Mouse (Mus musculus): ENCODE results near the gene Ifna5. TPM values are rescaled to one million over a fixed set of nuclear protein-coding genes. Genes with fewer than 3 reads are reported as not detected.

Ifna5 gene
- polyA plus RNA-seq, 1 experiment from 2014 or later = not detected

- Histone ChIP-seq H3K4me2 (ENCODE audit: low read length) (no peak overlapping the region), H3K27ac (replicated peaks in 1 of 2; ENCODE audit: control insufficient read depth in 1 of 2, insufficient read depth in 1 of 2, low read depth in 2 of 2, low read length in 2 of 2) (no peak overlapping the region), H3K36me3 (ENCODE audit: control insufficient read depth, insufficient read depth, low read length) (no peaks in the 10 kb centered on the region), H3K9ac (ENCODE audit: low read length) (no peak overlapping the region), H3K27me3 (ENCODE audit: control insufficient read depth, insufficient read depth, low read length) (peaks cover 17% of the 10 kb centered on the region), H3K9me3 (ENCODE audit: control insufficient read depth, low read length) (no peaks in the 10 kb centered on the region), H3K4me3 (ENCODE audit: control insufficient read depth in 1 of 2, insufficient read depth in 1 of 2, low read depth in 1 of 2, low read length in 2 of 2) (no peak overlapping the region), H3K4me1 (ENCODE audit: control insufficient read depth in 2 of 2, insufficient read depth in 2 of 2, low read length in 2 of 2) (no peaks in the 10 kb centered on the region; a peak in 1 of 4 replicates)
- no peak for ATAC-seq (ENCODE audit: insufficient number of reproducible peaks, insufficient read depth, low FRiP score, low read depth)
- 44% methylated on average over 6 of the region's 6 CpGs for WGBS
Observed at GRCm38 (mm10) chr4:88865011-88865569, 29.8 kb downstream of the Ifna5 start.

- H3K27ac ChIP-seq (replicated peaks in 1 of 2; ENCODE audit: control insufficient read depth in 1 of 2, insufficient read depth in 1 of 2, low read depth in 2 of 2, low read length in 2 of 2) = no peak overlapping the region
- ATAC-seq (ENCODE audit: insufficient number of reproducible peaks, insufficient read depth, low FRiP score, low read depth) = peak; percentile 13; the same call in 1 of the 2 replicates
- H3K4me3 ChIP-seq (ENCODE audit: control insufficient read depth in 1 of 2, insufficient read depth in 1 of 2, low read depth in 1 of 2, low read length in 2 of 2) = peak overlapping the region; percentile 55 to 57
- peak overlapping the region; percentile 72 for H3K9ac ChIP-seq (ENCODE audit: low read length)
- peaks cover 17% of the 10 kb centered on the region for H3K27me3 ChIP-seq (ENCODE audit: control insufficient read depth, insufficient read depth, low read length)
- no peaks in the 10 kb centered on the region; a peak in 1 of 4 replicates for H3K4me1 ChIP-seq (ENCODE audit: control insufficient read depth in 2 of 2, insufficient read depth in 2 of 2, low read length in 2 of 2)
- H3K9me3 ChIP-seq (ENCODE audit: control insufficient read depth, low read length) = no peaks in the 10 kb centered on the region
- H3K36me3 ChIP-seq (ENCODE audit: control insufficient read depth, insufficient read depth, low read length) = no peaks in the 10 kb centered on the region
- peak overlapping the region; percentile 93 for H3K4me2 ChIP-seq (ENCODE audit: low read length)
- WGBS = under 1% methylated on average over 8 of the region's 8 CpGs
Observed at GRCm38 (mm10) chr4:88867366-88867925, 32.1 kb downstream of the Ifna5 start.

- H3K4me2 ChIP-seq (ENCODE audit: low read length) = peak overlapping the region; percentile 93
- peak overlapping the region; percentile 72 for H3K9ac ChIP-seq (ENCODE audit: low read length)
- H3K27me3 ChIP-seq (ENCODE audit: control insufficient read depth, insufficient read depth, low read length) = peaks cover 11% of the 10 kb centered on the region
- H3K36me3 ChIP-seq (ENCODE audit: control insufficient read depth, insufficient read depth, low read length) = no peaks in the 10 kb centered on the region
- H3K9me3 ChIP-seq (ENCODE audit: control insufficient read depth, low read length) = no peaks in the 10 kb centered on the region
- peak overlapping the region; percentile 55 to 57 for H3K4me3 ChIP-seq (ENCODE audit: control insufficient read depth in 1 of 2, insufficient read depth in 1 of 2, low read depth in 1 of 2, low read length in 2 of 2)
- ATAC-seq (ENCODE audit: insufficient number of reproducible peaks, insufficient read depth, low FRiP score, low read depth) = peak; percentile 61
- no peaks in the 10 kb centered on the region; a peak in 1 of 4 replicates for H3K4me1 ChIP-seq (ENCODE audit: control insufficient read depth in 2 of 2, insufficient read depth in 2 of 2, low read length in 2 of 2)
- H3K27ac ChIP-seq (replicated peaks in 1 of 2; ENCODE audit: control insufficient read depth in 1 of 2, insufficient read depth in 1 of 2, low read depth in 2 of 2, low read length in 2 of 2) = peak overlapping the region; percentile 25 to 29; a peak in 1 of 4 replicates
- WGBS = 8% methylated on average over 30 of the region's 31 CpGs
Observed at GRCm38 (mm10) chr4:88867926-88868911, 32.9 kb downstream of the Ifna5 start.

- WGBS = 0% methylated on average over 2 of the region's 2 CpGs
- no peaks in the 10 kb centered on the region; a peak in 1 of 4 replicates for H3K4me1 ChIP-seq (ENCODE audit: control insufficient read depth in 2 of 2, insufficient read depth in 2 of 2, low read length in 2 of 2)
- H3K36me3 ChIP-seq (ENCODE audit: control insufficient read depth, insufficient read depth, low read length) = no peaks in the 10 kb centered on the region
- no peak overlapping the region for H3K27ac ChIP-seq (replicated peaks in 1 of 2; ENCODE audit: control insufficient read depth in 1 of 2, insufficient read depth in 1 of 2, low read depth in 2 of 2, low read length in 2 of 2)
- H3K9ac ChIP-seq (ENCODE audit: low read length) = no peak overlapping the region
- ATAC-seq (ENCODE audit: insufficient number of reproducible peaks, insufficient read depth, low FRiP score, low read depth) = no peak
- no peaks in the 10 kb centered on the region for H3K9me3 ChIP-seq (ENCODE audit: control insufficient read depth, low read length)
- no peaks in the 10 kb centered on the region for H3K27me3 ChIP-seq (ENCODE audit: control insufficient read depth, insufficient read depth, low read length)
- no peak overlapping the region for H3K4me3 ChIP-seq (ENCODE audit: control insufficient read depth in 1 of 2, insufficient read depth in 1 of 2, low read depth in 1 of 2, low read length in 2 of 2)
- H3K4me2 ChIP-seq (ENCODE audit: low read length) = no peak overlapping the region
Observed at GRCm38 (mm10) chr4:88872691-88873090, 37.4 kb downstream of the Ifna5 start.

GRCm38 (mm10) chr4:88875435-88876095, 40.2 kb downstream of the Ifna5 start:
- Histone ChIP-seq H3K4me1 (ENCODE audit: control insufficient read depth in 2 of 2, insufficient read depth in 2 of 2, low read length in 2 of 2) (no peaks in the 10 kb centered on the region; a peak in 1 of 4 replicates), H3K36me3 (ENCODE audit: control insufficient read depth, insufficient read depth, low read length) (no peaks in the 10 kb centered on the region), H3K4me3 (ENCODE audit: control insufficient read depth in 1 of 2, insufficient read depth in 1 of 2, low read depth in 1 of 2, low read length in 2 of 2) (no peak overlapping the region), H3K4me2 (ENCODE audit: low read length) (no peak overlapping the region), H3K9ac (ENCODE audit: low read length) (no peak overlapping the region), H3K27ac (replicated peaks in 1 of 2; ENCODE audit: control insufficient read depth in 1 of 2, insufficient read depth in 1 of 2, low read depth in 2 of 2, low read length in 2 of 2) (no peak overlapping the region), H3K9me3 (ENCODE audit: control insufficient read depth, low read length) (no peaks in the 10 kb centered on the region), H3K27me3 (ENCODE audit: control insufficient read depth, insufficient read depth, low read length) (no peaks in the 10 kb centered on the region)
- 27% methylated on average over 4 of the region's 4 CpGs for WGBS
- ATAC-seq (ENCODE audit: insufficient number of reproducible peaks, insufficient read depth, low FRiP score, low read depth) = no peak

GRCm38 (mm10) chr4:88876520-88876919, 41.2 kb downstream of the Ifna5 start:
- no peaks in the 10 kb centered on the region for H3K27me3 ChIP-seq (ENCODE audit: control insufficient read depth, insufficient read depth, low read length)
- H3K9me3 ChIP-seq (ENCODE audit: control insufficient read depth, low read length) = no peaks in the 10 kb centered on the region
- ATAC-seq (ENCODE audit: insufficient number of reproducible peaks, insufficient read depth, low FRiP score, low read depth) = no peak
- H3K9ac ChIP-seq (ENCODE audit: low read length) = no peak overlapping the region
- 78% methylated on average over 4 of the region's 4 CpGs for WGBS
- H3K27ac ChIP-seq (replicated peaks in 1 of 2; ENCODE audit: control insufficient read depth in 1 of 2, insufficient read depth in 1 of 2, low read depth in 2 of 2, low read length in 2 of 2) = no peak overlapping the region
- no peaks in the 10 kb centered on the region for H3K36me3 ChIP-seq (ENCODE audit: control insufficient read depth, insufficient read depth, low read length)
- no peaks in the 10 kb centered on the region; a peak in 1 of 4 replicates for H3K4me1 ChIP-seq (ENCODE audit: control insufficient read depth in 2 of 2, insufficient read depth in 2 of 2, low read length in 2 of 2)
- no peak overlapping the region for H3K4me2 ChIP-seq (ENCODE audit: low read length)
- H3K4me3 ChIP-seq (ENCODE audit: control insufficient read depth in 1 of 2, insufficient read depth in 1 of 2, low read depth in 1 of 2, low read length in 2 of 2) = no peak overlapping the region

GRCm38 (mm10) chr4:88878246-88878645, 42.9 kb downstream of the Ifna5 start:
- peak overlapping the region; percentile 18; the same call in 1 of the 2 replicates for H3K4me2 ChIP-seq (ENCODE audit: low read length)
- ATAC-seq (ENCODE audit: insufficient number of reproducible peaks, insufficient read depth, low FRiP score, low read depth) = no peak
- no peaks in the 10 kb centered on the region; a peak in 1 of 4 replicates for H3K4me1 ChIP-seq (ENCODE audit: control insufficient read depth in 2 of 2, insufficient read depth in 2 of 2, low read length in 2 of 2)
- 31% methylated on average over 10 of the region's 10 CpGs for WGBS
- H3K27ac ChIP-seq (replicated peaks in 1 of 2; ENCODE audit: control insufficient read depth in 1 of 2, insufficient read depth in 1 of 2, low read depth in 2 of 2, low read length in 2 of 2) = no peak overlapping the region
- H3K4me3 ChIP-seq (ENCODE audit: control insufficient read depth in 1 of 2, insufficient read depth in 1 of 2, low read depth in 1 of 2, low read length in 2 of 2) = no peak overlapping the region
- no peaks in the 10 kb centered on the region for H3K27me3 ChIP-seq (ENCODE audit: control insufficient read depth, insufficient read depth, low read length)
- H3K36me3 ChIP-seq (ENCODE audit: control insufficient read depth, insufficient read depth, low read length) = no peaks in the 10 kb centered on the region
- H3K9me3 ChIP-seq (ENCODE audit: control insufficient read depth, low read length) = no peaks in the 10 kb centered on the region
- no peak overlapping the region for H3K9ac ChIP-seq (ENCODE audit: low read length)

All from heart, embryonic 14.5 days (tissue).